Mouse (Mus musculus) forebrain, embryonic 10.5 days (tissue): ENCODE data around the gene Ccdc60. TPM values are rescaled to one million over a fixed set of nuclear protein-coding genes. Genes with fewer than 3 reads are reported as not detected.
A peak's percentile ranks its signal among the peaks of the same experiment; 100 is the strongest.
"Not testable (repeated sequence)": the region's sequence is repeated elsewhere in the genome, so short reads cannot be mapped to it uniquely, and the experiment has no call there.

ENCODE experiments used
- DNase-seq: peaks from one replicate; pipeline ENCODE4 v3.0.0-alpha.2; 2017; ENCODE audit warnings: low spot score; ENCODE audit errors: extremely low spot score
- H3K27ac ChIP-seq: fragments of 300-500 bp; sonication (generic); 2 replicates; pipeline ENCODE4 v1.5.1; 2016; ENCODE audit warnings: mild to moderate bottlenecking
- H3K27me3 ChIP-seq: fragments of 300-500 bp; sonication (generic); 2 replicates; pipeline ENCODE4 v1.6.1; 2016; ENCODE audit warnings: mild to moderate bottlenecking; ENCODE audit not compliant: poor library complexity, severe bottlenecking
- H3K36me3 ChIP-seq: fragments of 300-500 bp; sonication (generic); replicated peaks from 2 replicates; pipeline ENCODE4 v1.6.1; 2016; ENCODE audit warnings: mild to moderate bottlenecking, moderate library complexity
- H3K4me1 ChIP-seq: fragments of 300-500 bp; sonication (generic); 2 replicates; pipeline ENCODE4 v1.6.1; 2016
- H3K4me3 ChIP-seq: fragments of 300-500 bp; sonication (generic); 2 replicates; pipeline ENCODE4 v1.5.1; 2016; ENCODE audit warnings: mild to moderate bottlenecking, moderate library complexity
- H3K9me3 ChIP-seq: fragments of 300-500 bp; sonication (generic); 2 replicates; pipeline ENCODE4 v1.6.1; 2016; ENCODE audit warnings: mild to moderate bottlenecking, moderate library complexity
- WGBS: fragments of 180-500 bp; shearing (Covaris S2); methylation state at CpG from one replicate; pipeline ENCODE4 v1.1.7; 2016; 5-methylcytosine and 5-hydroxymethylcytosine counted together
- polyA plus RNA-seq: library from polyadenylated mRNA; unstranded; fragments of >200 nt; fragmentation: Nextera tagmentation; extraction: Ambion mirVana; gene quantifications from 2 replicates; pipeline ENCODE4 v1.2.1, GENCODE M21; 2016

The Ccdc60 gene
- polyA plus RNA-seq, 1 experiment from 2014 or later = 0.66 TPM

GRCm38 (mm10) chr5:116154811-116155210, 134.0 kb downstream of the Ccdc60 start:
- no peaks in the 10 kb centered on the region for H3K36me3 ChIP-seq
- WGBS = 51% methylated on average over 2 of the region's 2 CpGs

GRCm38 (mm10) chr5:116146446-116146845, 142.3 kb downstream of the Ccdc60 start:
- H3K4me1 ChIP-seq, H3K4me3 ChIP-seq, H3K9me3 ChIP-seq, DNase-seq, H3K36me3 ChIP-seq, H3K27ac ChIP-seq: not testable (repeated sequence)
- H3K27me3 ChIP-seq = peaks cover 10% of the 10 kb centered on the region; the same call in 1 of the 2 replicates

More at GRCm38 (mm10) chr5:116154811-116155210, 134.0 kb downstream of the Ccdc60 start:
- no peak overlapping the region for H3K4me3 ChIP-seq
- DNase-seq = no peak
- H3K4me1 ChIP-seq = peaks cover 5% of the 10 kb centered on the region; the same call in 1 of the 2 replicates
- no peaks in the 10 kb centered on the region for H3K9me3 ChIP-seq
- H3K27me3 ChIP-seq = no peaks in the 10 kb centered on the region
- H3K27ac ChIP-seq = no peak overlapping the region

GRCm38 (mm10) chr5:116144711-116145110, 144.1 kb downstream of the Ccdc60 start:
- Histone ChIP-seq H3K9me3 (no peaks in the 10 kb centered on the region), H3K4me1 (no peaks in the 10 kb centered on the region), H3K27me3 (peaks cover 10% of the 10 kb centered on the region; the same call in 1 of the 2 replicates), H3K4me3 (no peak overlapping the region), H3K36me3 (no peaks in the 10 kb centered on the region), H3K27ac (no peak overlapping the region)
- 69% methylated on average over 12 of the region's 12 CpGs for WGBS
- no peak for DNase-seq

- Histone ChIP-seq H3K4me1 (no peaks in the 10 kb centered on the region), H3K9me3 (no peaks in the 10 kb centered on the region), H3K4me3 (no peak overlapping the region), H3K27ac (no peak overlapping the region), H3K36me3 (no peaks in the 10 kb centered on the region), H3K27me3 (peaks cover 10% of the 10 kb centered on the region; the same call in 1 of the 2 replicates)
- no peak for DNase-seq
- WGBS = 48% methylated on average over 2 of the region's 2 CpGs
These were observed 148.1 kb downstream of the Ccdc60 start for GRCm38 (mm10) chr5:116140682-116141081.

- Histone ChIP-seq H3K27ac (no peak overlapping the region), H3K4me3 (no peak overlapping the region), H3K36me3 (no peaks in the 10 kb centered on the region), H3K9me3 (no peaks in the 10 kb centered on the region), H3K4me1 (no peaks in the 10 kb centered on the region), H3K27me3 (no peaks in the 10 kb centered on the region)
- WGBS = 13% methylated on average over 11 of the region's 11 CpGs
- peak; percentile 80 for DNase-seq
These were observed 165.4 kb downstream of the Ccdc60 start for GRCm38 (mm10) chr5:116123344-116123743.

GRCm38 (mm10) chr5:116116567-116116966, 172.2 kb downstream of the Ccdc60 start:
- no peaks in the 10 kb centered on the region for H3K27me3 ChIP-seq
- no peaks in the 10 kb centered on the region for H3K36me3 ChIP-seq
- no peaks in the 10 kb centered on the region for H3K4me1 ChIP-seq
- WGBS = 51% methylated on average over 9 of the region's 9 CpGs
- no peak overlapping the region for H3K4me3 ChIP-seq
- H3K27ac ChIP-seq = no peak overlapping the region
- DNase-seq = peak; percentile 52
- H3K9me3 ChIP-seq = no peaks in the 10 kb centered on the region

- Histone ChIP-seq H3K4me1 (no peaks in the 10 kb centered on the region), H3K36me3 (no peaks in the 10 kb centered on the region), H3K27ac (no peak overlapping the region), H3K4me3 (no peak overlapping the region), H3K27me3 (no peaks in the 10 kb centered on the region), H3K9me3 (no peaks in the 10 kb centered on the region)
- 77% methylated on average over 4 of the region's 4 CpGs for WGBS
- no peak for DNase-seq
These were observed 172.7 kb downstream of the Ccdc60 start for GRCm38 (mm10) chr5:116116110-116116509.

- no peak for DNase-seq
- H3K9me3 ChIP-seq = no peaks in the 10 kb centered on the region
- no peak overlapping the region for H3K27ac ChIP-seq
- no peaks in the 10 kb centered on the region for H3K4me1 ChIP-seq
- WGBS = 84% methylated on average over 14 of the region's 14 CpGs
- H3K36me3 ChIP-seq = no peaks in the 10 kb centered on the region
- H3K4me3 ChIP-seq = no peak overlapping the region
- no peaks in the 10 kb centered on the region for H3K27me3 ChIP-seq
These were observed 173.5 kb downstream of the Ccdc60 start for GRCm38 (mm10) chr5:116115071-116115834.

GRCm38 (mm10) chr5:116108651-116109050, 180.1 kb downstream of the Ccdc60 start:
- Histone ChIP-seq H3K36me3 (no peaks in the 10 kb centered on the region), H3K9me3 (no peaks in the 10 kb centered on the region), H3K4me3 (no peak overlapping the region), H3K27ac (no peak overlapping the region), H3K27me3 (no peaks in the 10 kb centered on the region), H3K4me1 (no peaks in the 10 kb centered on the region)
- no peak for DNase-seq
- 93% methylated on average over 10 of the region's 10 CpGs for WGBS

GRCm38 (mm10) chr5:116084231-116084630, 204.6 kb downstream of the Ccdc60 start:
- no peak overlapping the region for H3K4me3 ChIP-seq
- no peaks in the 10 kb centered on the region for H3K9me3 ChIP-seq
- WGBS = 89% methylated on average over 6 of the region's 6 CpGs
- H3K36me3 ChIP-seq = no peaks in the 10 kb centered on the region
- peaks cover 27% of the 10 kb centered on the region for H3K27me3 ChIP-seq
- H3K27ac ChIP-seq = no peak overlapping the region
- peaks cover 11% of the 10 kb centered on the region for H3K4me1 ChIP-seq
- no peak for DNase-seq

GRCm38 (mm10) chr5:116083081-116083480, 205.7 kb downstream of the Ccdc60 start, which contains the start of gene Tmem233:
Gene Tmem233 (minus strand): TSS chr5:116083244.
- 10% methylated on average over 17 of the region's 17 CpGs for WGBS
- Histone ChIP-seq H3K36me3 (no peaks in the 10 kb centered on the region), H3K9me3 (no peaks in the 10 kb centered on the region), H3K27ac (no peak within 1 kb of the TSS), H3K27me3 (peaks cover 27% of the 10 kb centered on the region), H3K4me3 (peak within 1 kb of the TSS; percentile 1; the same call in 1 of the 2 replicates), H3K4me1 (peaks cover 11% of the 10 kb centered on the region)
- DNase-seq = no peak

GRCm38 (mm10) chr5:116082241-116082900, 206.4 kb downstream of the Ccdc60 start:
- Histone ChIP-seq H3K4me1 (peaks cover 11% of the 10 kb centered on the region), H3K27me3 (peaks cover 27% of the 10 kb centered on the region), H3K4me3 (peak overlapping the region; percentile 1; the same call in 1 of the 2 replicates), H3K9me3 (no peaks in the 10 kb centered on the region), H3K27ac (no peak overlapping the region), H3K36me3 (no peaks in the 10 kb centered on the region)
- no peak for DNase-seq
- WGBS = 31% methylated on average over 17 of the region's 17 CpGs

GRCm38 (mm10) chr5:116081616-116082015, 207.2 kb downstream of the Ccdc60 start:
- no peaks in the 10 kb centered on the region for H3K9me3 ChIP-seq
- no peak overlapping the region for H3K27ac ChIP-seq
- H3K36me3 ChIP-seq = no peaks in the 10 kb centered on the region
- H3K27me3 ChIP-seq = peaks cover 27% of the 10 kb centered on the region
- 80% methylated on average over 7 of the region's 7 CpGs for WGBS
- peaks cover 11% of the 10 kb centered on the region for H3K4me1 ChIP-seq
- no peak overlapping the region for H3K4me3 ChIP-seq
- no peak for DNase-seq
